11 mouse cellular contexts compared by ENCODE assay signal in the genomic region with DNA sequence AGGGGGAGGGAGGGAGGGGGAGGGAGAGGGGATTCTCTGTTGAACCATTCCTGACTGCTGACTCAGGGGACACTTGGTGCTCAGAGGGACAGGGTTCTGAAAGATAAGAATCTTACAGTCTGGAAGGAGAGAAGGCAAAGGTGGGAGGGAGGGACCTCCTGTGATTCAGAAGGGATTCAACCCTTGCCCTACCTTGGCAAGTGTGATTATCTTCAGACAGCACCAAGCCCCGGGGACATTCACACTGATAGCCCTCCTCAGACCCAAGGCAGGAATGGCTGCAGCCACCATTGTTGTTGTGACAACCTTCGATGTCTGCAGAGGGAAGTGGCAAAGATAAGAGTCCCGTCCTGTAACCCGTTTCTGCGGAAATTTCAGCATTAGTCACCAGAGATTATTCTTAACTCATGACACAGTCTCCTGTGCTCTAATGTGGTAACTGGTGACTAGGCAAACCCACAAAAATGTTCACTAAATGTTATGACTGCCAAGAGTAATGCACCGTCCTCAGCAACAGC. TPM values are rescaled to one million over a fixed set of nuclear protein-coding genes. Genes with fewer than 3 reads are reported as not detected.
DNase-seq lines count a peak whose midpoint lies in the region; ATAC-seq and TF ChIP-seq lines count a peak whose summit lies in the region.
"Had no signal": no experiment of that assay in that cellular context is flagged by ENCODE, and none has a peak within 500 bp of the region (broad histone marks: within the 10 kb centered on the region; RNA-seq: fewer than 3 reads in every experiment).

No protein-coding gene starts in this region.

- WGBS in heart, embryonic 13.5 days, result 11% methylated on average over 6 of the region's 6 CpGs
- 76% methylated on average over 6 of the region's 6 CpGs for WGBS in forebrain, embryonic 16.5 days
- 84% methylated on average over 6 of the region's 6 CpGs for WGBS in cerebellum, adult 2 months

- H3K27ac ChIP-seq in heart, embryonic 13.5 days (replicated peaks), result no peak overlapping the region; the same call in 1 of the 2 replicates
- peak overlapping the region; percentile 88 for H3K27ac ChIP-seq in embryonic fibroblast, embryonic 13.5 days (ENCODE audit: insufficient read depth, low read length)
- no peak overlapping the region for H3K27ac ChIP-seq in forebrain, embryonic 16.5 days (ENCODE audit: low read length)
- no peak overlapping the region for H3K27ac ChIP-seq in cerebellum, adult 2 months (ENCODE audit: insufficient read depth, low read length)
- H3K27ac ChIP-seq: embryonic facial prominence, embryonic 12.5 days; hindbrain, embryonic 15.5 days had no signal

- H3K4me3 ChIP-seq in heart, embryonic 13.5 days, result no peak overlapping the region
- no peak overlapping the region for H3K4me3 ChIP-seq in embryonic fibroblast, embryonic 13.5 days (ENCODE audit: insufficient read depth, low read length)
- H3K4me3 ChIP-seq in forebrain, embryonic 16.5 days (replicated peaks; ENCODE audit: low read length), result no peak overlapping the region
- H3K4me3 ChIP-seq in cerebellum, adult 2 months (replicated peaks; ENCODE audit: insufficient read depth, low read depth, low read length), result no peak overlapping the region
- H3K4me3 ChIP-seq: embryonic facial prominence, embryonic 12.5 days; hindbrain, embryonic 15.5 days had no signal

- peak overlapping the region; percentile 20; the same call in 1 of the 2 replicates for H3K4me2 ChIP-seq in heart, embryonic 13.5 days
- no peak overlapping the region for H3K4me2 ChIP-seq in forebrain, embryonic 16.5 days (ENCODE audit: low read length)
- H3K4me2 ChIP-seq: embryonic facial prominence, embryonic 12.5 days; hindbrain, embryonic 15.5 days had no signal

- no peaks in the 10 kb centered on the region for H3K36me3 ChIP-seq in heart, embryonic 13.5 days
- H3K36me3 ChIP-seq in forebrain, embryonic 16.5 days (ENCODE audit: control insufficient read depth, insufficient read depth), result no peaks in the 10 kb centered on the region
- H3K36me3 ChIP-seq: embryonic facial prominence, embryonic 12.5 days; hindbrain, embryonic 15.5 days had no signal

- ATAC-seq in heart, embryonic 13.5 days (ENCODE audit: extremely low read depth, insufficient number of reproducible peaks, low FRiP score, low TSS enrichment), result no peak
- peak; percentile 92 for ATAC-seq in CD4-positive, CD25-positive, alpha-beta regulatory T cell, adult 4 months
- peak; percentile 89 for ATAC-seq in megakaryocyte-erythroid progenitor cell, adult 5-6 weeks (replicated peaks; ENCODE audit: low FRiP score, low TSS enrichment, poor library complexity, severe bottlenecking)
- ATAC-seq in forebrain, embryonic 16.5 days, result no peak

- H3K9ac ChIP-seq in heart, embryonic 13.5 days, result no peak overlapping the region
- no peak overlapping the region for H3K9ac ChIP-seq in forebrain, embryonic 16.5 days (replicated peaks; ENCODE audit: low read depth, low read length)
- H3K9ac ChIP-seq: embryonic facial prominence, embryonic 12.5 days; hindbrain, embryonic 15.5 days had no signal

- no peak for DNase-seq in heart, adult 9 months (ENCODE audit: low spot score in 2 of 2)
- DNase-seq in T-cell, adult 2 months (ENCODE audit: low spot score), result no peak
- DNase-seq in cerebellum, adult 2 months, result no peak

- TF ChIP-seq CTCF in embryonic fibroblast, embryonic 13.5 days (IDR thresholded peaks at IDR 0.05; ENCODE audit: borderline replicate concordance, insufficient read depth, low read length), result no peak
- no peak for TF ChIP-seq CTCF in cerebellum, adult 2 months (IDR thresholded peaks at IDR 0.05; ENCODE audit: borderline replicate concordance, insufficient read depth, low read depth, low read length)

- no peaks in the 10 kb centered on the region for H3K27me3 ChIP-seq in heart, embryonic 13.5 days (replicated peaks)
- H3K27me3 ChIP-seq in forebrain, embryonic 16.5 days (replicated peaks; ENCODE audit: control insufficient read depth, insufficient read depth, low read length), result no peaks in the 10 kb centered on the region
- H3K27me3 ChIP-seq in cerebellum, adult 2 months (ENCODE audit: control insufficient read depth, insufficient read depth, low read length), result no peaks in the 10 kb centered on the region
- H3K27me3 ChIP-seq: embryonic facial prominence, embryonic 12.5 days; hindbrain, embryonic 15.5 days had no signal

- peaks cover 28% of the 10 kb centered on the region for H3K4me1 ChIP-seq in heart, embryonic 13.5 days
- H3K4me1 ChIP-seq in embryonic fibroblast, embryonic 13.5 days (ENCODE audit: control insufficient read depth, insufficient read depth, low read length), result peaks cover 13% of the 10 kb centered on the region
- no peaks in the 10 kb centered on the region for H3K4me1 ChIP-seq in forebrain, embryonic 16.5 days (replicated peaks; ENCODE audit: control insufficient read depth, insufficient read depth, low read length)
- H3K4me1 ChIP-seq in cerebellum, adult 2 months (ENCODE audit: control insufficient read depth, insufficient read depth, low read length), result no peaks in the 10 kb centered on the region; the same call in 1 of the 2 replicates
- H3K4me1 ChIP-seq: embryonic facial prominence, embryonic 12.5 days; hindbrain, embryonic 15.5 days had no signal

- no peaks in the 10 kb centered on the region for H3K9me3 ChIP-seq in heart, embryonic 13.5 days
- no peaks in the 10 kb centered on the region for H3K9me3 ChIP-seq in forebrain, embryonic 16.5 days (ENCODE audit: control insufficient read depth, low read length)
- H3K9me3 ChIP-seq: embryonic facial prominence, embryonic 12.5 days; hindbrain, embryonic 15.5 days had no signal

- no peak for TF ChIP-seq POLR2A in embryonic fibroblast, embryonic 13.5 days (IDR thresholded peaks at IDR 0.05; ENCODE audit: low read depth, low read length)
- no peak for TF ChIP-seq POLR2A in cerebellum, adult 2 months (IDR thresholded peaks at IDR 0.05; ENCODE audit: borderline replicate concordance, insufficient read depth, low read length)

RNA-seq across cellular contexts. Expression of a gene that starts 10.8 kb away (rescaled TPM):
- 5.4 and 5.6 TPM in 2 replicates for polyA plus RNA-seq in heart, embryonic 13.5 days (2015; fragmentation: Nextera tagmentation; extraction: Ambion mirVana)
- polyA plus RNA-seq in CD4-positive, CD25-positive, alpha-beta regulatory T cell, adult 4 months (2017; shearing (Covaris generic)), result under 1 TPM in 1 of 2 experiments, not detected in 1; 0.43 TPM
- polyA plus RNA-seq in embryonic fibroblast, embryonic 13.5 days (2011; ENCODE audit: insufficient read length, low read depth, missing spikeins), result 0.23 and 0.44 TPM in 2 replicates
- total RNA-seq in megakaryocyte-erythroid progenitor cell, adult 5-6 weeks (2014; fragmentation: Nextera tagmentation), result not detected in 2 replicates
- not detected in 2 replicates for total RNA-seq in megakaryocyte-erythroid progenitor cell, adult 5-6 weeks (2017)
- polyA plus RNA-seq in forebrain, embryonic 16.5 days (2015; fragmentation: Nextera tagmentation; extraction: Ambion mirVana), result 0.08 TPM in 1 of 2 replicates, not detected in the other
- 0.13 and 0.14 TPM in 2 replicates for polyA plus RNA-seq in cerebellum, adult 2 months (2012; rRNA removed)

RNA-seq across cellular contexts. Expression of a gene that starts 27.3 kb away (rescaled TPM):
- 1.1 and 2.1 TPM in 2 replicates for polyA plus RNA-seq in heart, embryonic 13.5 days (2015; fragmentation: Nextera tagmentation; extraction: Ambion mirVana)
- polyA plus RNA-seq in CD4-positive, CD25-positive, alpha-beta regulatory T cell, adult 4 months (2017; shearing (Covaris generic)), result not detected
- not detected in 2 replicates for polyA plus RNA-seq in embryonic fibroblast, embryonic 13.5 days (2011; ENCODE audit: insufficient read length, low read depth, missing spikeins)
- not detected in 2 replicates for total RNA-seq in megakaryocyte-erythroid progenitor cell, adult 5-6 weeks (2014; fragmentation: Nextera tagmentation)
- not detected in 2 replicates for total RNA-seq in megakaryocyte-erythroid progenitor cell, adult 5-6 weeks (2017)
- not detected in 2 replicates for polyA plus RNA-seq in forebrain, embryonic 16.5 days (2015; fragmentation: Nextera tagmentation; extraction: Ambion mirVana)
- not detected in 2 replicates for polyA plus RNA-seq in cerebellum, adult 2 months (2012; rRNA removed)
- total RNA-seq: left cerebral cortex, postnatal 25 days had no signal
- polyA plus RNA-seq: embryonic facial prominence, embryonic 12.5 days; hindbrain, embryonic 15.5 days had no signal

RNA-seq across cellular contexts. Expression of a gene that starts 35.3 kb away (rescaled TPM):
- polyA plus RNA-seq in heart, embryonic 13.5 days (2015; fragmentation: Nextera tagmentation; extraction: Ambion mirVana), result 3.7 TPM in 1 of 2 replicates, not detected in the other
- 10 to 100 TPM; 52.8 to 77.1 TPM for polyA plus RNA-seq in CD4-positive, CD25-positive, alpha-beta regulatory T cell, adult 4 months (2017; shearing (Covaris generic))
- 42.7 and 78.1 TPM in 2 replicates for polyA plus RNA-seq in embryonic fibroblast, embryonic 13.5 days (2011; ENCODE audit: insufficient read length, low read depth, missing spikeins)
- total RNA-seq in megakaryocyte-erythroid progenitor cell, adult 5-6 weeks (2014; fragmentation: Nextera tagmentation), result 20.6 and 40.3 TPM in 2 replicates
- total RNA-seq in megakaryocyte-erythroid progenitor cell, adult 5-6 weeks (2017), result 82.6 and 90.1 TPM in 2 replicates
- polyA plus RNA-seq in forebrain, embryonic 16.5 days (2015; fragmentation: Nextera tagmentation; extraction: Ambion mirVana), result 2.1 and 7.6 TPM in 2 replicates
- 12.1 and 15.9 TPM in 2 replicates for polyA plus RNA-seq in cerebellum, adult 2 months (2012; rRNA removed)

Comparison
In these comparisons a context has a peak if more than half of its experiments do, and no peak if none do; other contexts are left out.
1. ATAC-seq: peak in CD4-positive, CD25-positive, alpha-beta regulatory T cell, adult 4 months (single experiment) and megakaryocyte-erythroid progenitor cell, adult 5-6 weeks (single experiment); none in heart, embryonic 13.5 days (single experiment) and forebrain, embryonic 16.5 days (single experiment).